Mouse (Mus musculus) testis, postnatal 10 days (tissue): Measurements from ENCODE around the gene Tpk1.
"Not testable (repeated sequence)": the region's sequence is repeated elsewhere in the genome, so short reads cannot be mapped to it uniquely, and the experiment has no call there.

Experiments
- DNase-seq: peaks from one replicate; pipeline ENCODE4 v3.0.0; 2021; ENCODE audit warnings: low spot score

Gene Tpk1

GRCm38 (mm10) chr6:43640621-43641020, 25.5 kb downstream of the Tpk1 start:
- DNase-seq = no peak

DNA sequence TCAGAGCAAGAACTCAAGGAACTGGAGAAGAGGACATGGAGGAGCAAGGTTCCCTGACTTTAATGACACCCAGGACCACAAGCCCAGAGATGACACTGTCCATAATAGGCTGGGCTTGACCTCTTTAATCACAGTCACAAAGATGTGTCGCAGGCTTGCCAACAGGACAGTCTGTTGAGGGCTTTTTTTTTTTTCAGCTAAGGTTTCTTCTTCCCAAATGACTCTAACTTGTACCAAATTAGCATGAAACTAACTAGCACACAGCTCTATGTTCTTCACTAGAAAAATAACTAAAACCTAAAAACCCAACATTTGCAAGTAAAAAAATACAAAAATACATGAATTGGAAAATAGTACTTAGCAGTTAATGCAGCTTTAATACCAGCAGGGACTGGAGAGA, 27.2 kb downstream of the Tpk1 start:
- no peak for DNase-seq

DNA sequence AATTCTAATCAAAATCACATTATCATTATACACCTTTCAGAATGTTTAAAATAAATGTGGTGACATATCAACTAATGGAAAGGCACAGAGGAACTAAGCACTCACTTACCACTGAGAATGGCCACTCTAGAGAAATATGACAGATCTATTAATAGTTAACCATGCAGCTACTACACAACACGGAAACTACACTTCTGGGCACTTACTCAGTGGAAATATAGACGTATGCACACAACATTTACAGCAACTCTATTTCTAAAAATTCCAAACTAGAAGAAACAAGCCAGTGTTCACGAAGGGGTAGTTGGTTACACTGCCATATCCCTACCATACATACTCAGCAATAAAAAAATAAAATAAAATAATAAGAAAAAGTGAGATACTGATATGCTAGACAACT, 28.0 kb downstream of the Tpk1 start:
- no peak for DNase-seq

DNA sequence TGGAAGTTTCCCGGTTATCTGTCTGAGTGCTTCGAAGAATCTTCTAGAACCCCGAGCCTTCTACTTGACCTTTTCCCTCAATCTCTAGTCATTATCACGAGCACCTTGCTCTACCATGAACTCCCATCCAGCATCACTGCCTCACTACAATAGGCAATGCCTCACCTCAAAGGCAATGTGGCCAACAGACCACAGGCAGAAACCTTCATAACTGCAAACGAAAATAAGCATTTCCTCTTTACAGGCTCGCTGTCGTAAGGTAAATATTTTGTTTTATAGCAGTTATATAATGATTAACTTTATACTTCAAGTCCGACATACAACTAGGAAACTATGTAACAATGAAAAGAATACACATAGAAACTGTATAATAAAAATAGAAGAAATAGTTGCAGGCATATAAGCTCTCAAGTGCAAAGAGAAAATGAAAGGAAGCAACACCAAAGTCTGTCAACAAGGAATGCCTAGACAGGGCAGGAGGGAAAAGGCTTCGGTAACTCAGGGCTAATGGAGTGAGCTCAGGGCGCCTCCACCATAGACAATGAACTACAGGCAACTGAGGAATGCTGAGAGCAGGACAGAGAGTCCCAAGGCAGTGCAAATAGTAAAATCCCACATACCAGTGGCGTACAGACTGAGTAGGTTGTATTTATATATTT, 29.0 kb downstream of the Tpk1 start:
- no peak for DNase-seq

DNA sequence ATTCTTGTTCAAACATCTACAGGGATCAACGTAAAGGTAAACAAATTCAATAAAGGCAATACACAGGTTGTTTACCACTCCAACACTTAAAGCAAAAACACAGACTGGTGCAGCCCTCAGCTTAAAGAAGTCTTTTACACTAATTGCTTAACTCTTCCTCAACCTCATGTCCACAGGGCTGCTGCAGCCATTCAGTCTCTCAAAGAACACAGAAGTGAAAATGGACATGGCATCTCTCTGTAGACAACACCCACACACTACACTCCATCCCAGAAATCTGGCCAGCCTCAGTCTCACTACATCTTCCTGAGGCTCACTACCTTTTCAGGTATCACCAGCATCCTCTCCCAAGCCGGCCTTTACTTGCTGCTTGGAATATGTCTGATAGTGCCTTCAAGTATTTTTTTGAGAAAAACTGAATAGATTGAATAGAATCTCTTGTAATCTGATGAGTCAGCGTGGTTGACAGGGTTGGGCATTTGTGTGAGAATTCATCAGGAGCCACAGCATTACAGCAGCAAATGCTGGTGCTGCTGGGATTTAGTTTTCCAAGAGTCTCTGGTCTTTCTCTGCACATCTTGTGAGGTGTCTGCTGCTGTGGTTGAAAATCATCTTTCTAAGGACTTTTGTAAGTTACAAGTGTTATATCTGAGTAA, 32.6 kb downstream of the Tpk1 start:
- no peak for DNase-seq

DNA sequence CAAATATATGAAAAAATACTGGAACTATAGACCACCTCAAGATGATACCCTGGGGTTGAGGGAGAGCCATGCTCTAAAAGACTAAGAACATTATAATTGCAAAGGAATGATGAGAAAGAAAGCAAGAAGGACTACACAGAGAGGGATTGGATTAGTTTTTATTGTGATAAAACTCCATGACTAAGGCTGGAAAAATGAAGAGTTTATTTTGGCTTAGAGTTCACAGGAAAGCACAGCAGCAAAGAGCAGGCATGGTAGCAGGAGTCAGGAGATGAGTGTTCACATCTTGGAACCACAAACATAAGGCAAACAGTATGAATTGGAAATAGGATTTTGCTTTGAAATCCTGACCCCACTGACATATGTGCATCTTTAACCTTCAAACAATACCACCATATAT, 33.2 kb downstream of the Tpk1 start:
- DNase-seq = no peak

GRCm38 (mm10) chr6:43623448-43623847, 42.6 kb downstream of the Tpk1 start:
- DNase-seq = not testable (repeated sequence)

- DNase-seq = no peak
These were observed 46.8 kb downstream of the Tpk1 start for GRCm38 (mm10) chr6:43619258-43619657.

DNA sequence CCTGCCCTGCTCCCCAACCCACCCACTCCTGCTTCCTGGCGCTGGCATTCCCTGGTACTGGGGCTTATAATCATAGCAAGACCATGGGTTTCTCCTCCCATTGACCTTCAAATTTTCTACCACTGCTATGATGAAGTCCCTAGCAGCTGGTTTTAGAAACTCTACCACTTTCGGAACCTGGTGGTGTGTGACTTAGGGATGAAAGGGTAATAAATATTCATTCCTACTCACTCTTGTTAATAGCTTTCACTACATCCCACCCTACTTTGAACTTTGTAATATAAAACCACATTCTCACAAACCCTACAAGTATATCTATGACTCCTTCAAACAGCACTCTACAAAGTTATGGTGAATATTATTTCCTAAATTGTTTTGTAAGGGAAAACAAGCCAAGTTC, 54.3 kb downstream of the Tpk1 start:
- no peak for DNase-seq

DNA sequence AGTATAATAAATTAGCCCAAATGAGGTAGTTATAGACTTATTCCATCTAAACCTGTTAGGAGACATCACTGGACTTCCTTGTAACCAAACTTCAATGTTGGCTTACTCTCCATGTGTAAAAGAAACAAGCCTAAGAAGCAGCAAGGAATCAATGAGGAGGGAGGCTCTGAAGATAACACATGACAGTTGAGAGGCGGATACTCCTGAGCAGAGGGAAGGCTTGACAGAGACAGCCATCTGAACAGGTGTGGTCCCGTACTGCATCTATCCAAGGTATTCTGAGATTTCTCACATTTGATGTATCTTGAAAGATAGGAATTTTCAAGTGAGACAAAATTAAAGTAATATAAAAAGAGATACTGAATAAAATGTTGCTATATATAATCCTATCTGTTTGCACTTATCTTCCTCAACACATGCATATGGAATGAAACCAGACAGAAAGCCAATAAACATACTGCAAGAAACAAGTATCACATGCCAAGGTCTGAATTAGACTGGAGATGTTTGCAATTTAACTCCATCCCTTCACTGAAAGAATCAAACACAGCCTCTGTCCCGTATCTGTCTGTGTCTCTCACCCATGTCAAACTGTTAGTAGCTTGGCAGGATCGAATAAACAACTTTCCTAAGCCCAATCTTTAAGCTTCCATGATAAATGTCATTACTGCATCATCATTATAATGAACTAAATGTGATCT, 75.1 kb downstream of the Tpk1 start:
- no peak for DNase-seq

DNA sequence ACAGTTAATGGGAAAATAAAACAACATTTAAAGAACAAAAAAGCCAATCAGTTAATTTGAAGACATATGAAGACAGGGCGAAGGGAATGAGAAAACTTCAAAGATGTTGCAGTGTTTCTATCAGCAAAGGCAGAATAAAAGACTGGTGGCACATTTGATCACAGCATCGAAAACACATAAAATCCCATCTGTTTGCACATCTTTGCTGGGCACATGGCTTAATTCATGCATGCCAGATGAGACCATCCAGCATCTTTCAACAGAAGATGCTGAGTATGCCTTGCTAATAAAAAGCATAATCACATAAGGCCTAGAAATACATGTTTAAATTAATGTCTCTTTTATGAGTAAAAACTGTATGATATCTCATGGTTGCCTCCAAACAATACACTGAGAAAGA, 80.8 kb downstream of the Tpk1 start:
- no peak for DNase-seq

DNA sequence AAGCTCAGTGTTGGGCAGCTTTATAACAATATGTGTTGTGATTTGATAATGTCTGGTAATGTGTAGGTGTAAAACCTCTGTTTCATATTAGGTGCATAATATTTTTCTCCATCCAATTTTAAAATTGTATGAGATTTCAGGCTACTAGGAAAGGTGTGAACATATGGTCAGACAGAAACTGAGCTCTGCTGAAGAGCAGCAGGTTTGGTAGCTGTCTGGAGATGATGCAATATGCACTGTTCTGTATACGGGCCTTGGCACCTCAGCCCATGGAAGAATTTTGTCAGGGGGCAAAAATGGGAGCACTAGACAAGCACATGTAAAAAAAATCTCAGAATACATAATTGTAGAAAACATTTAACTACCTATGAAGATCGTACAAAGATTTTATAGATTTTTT, 84.3 kb downstream of the Tpk1 start:
- no peak for DNase-seq

- no peak for DNase-seq
These were observed 98.2 kb downstream of the Tpk1 start for GRCm38 (mm10) chr6:43567885-43568284.

GRCm38 (mm10) chr6:43562474-43562873, 103.6 kb downstream of the Tpk1 start:
- DNase-seq = no peak

- no peak for DNase-seq
These were observed 114.7 kb downstream of the Tpk1 start for GRCm38 (mm10) chr6:43551410-43551809.

DNA sequence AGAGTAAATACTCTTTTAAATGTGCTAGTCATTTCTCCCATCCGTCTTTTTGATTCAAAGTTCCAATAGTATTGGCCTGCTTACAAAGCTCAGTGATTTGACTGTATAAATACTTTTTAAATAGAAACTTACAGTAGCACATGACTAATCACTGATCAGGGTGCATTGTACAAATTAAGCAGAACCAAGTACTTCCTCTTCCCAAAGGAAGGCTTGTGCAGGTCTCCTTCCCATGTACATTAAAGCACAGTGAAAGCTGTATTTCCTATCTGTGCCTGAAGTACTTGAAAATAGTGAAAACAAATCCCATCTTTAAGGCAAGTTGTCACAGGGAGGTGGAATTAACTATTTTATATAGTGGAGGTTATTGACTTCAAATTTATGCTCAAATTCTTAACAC, 119.5 kb downstream of the Tpk1 start:
- DNase-seq = no peak

GRCm38 (mm10) chr6:43537252-43537870, 128.7 kb downstream of the Tpk1 start:
- DNase-seq = no peak

- no peak for DNase-seq
These were observed 130.6 kb downstream of the Tpk1 start for GRCm38 (mm10) chr6:43535459-43535858.

GRCm38 (mm10) chr6:43533323-43533722, 132.8 kb downstream of the Tpk1 start:
- no peak for DNase-seq

- no peak for DNase-seq
These were observed 133.3 kb downstream of the Tpk1 start for GRCm38 (mm10) chr6:43532822-43533221.

GRCm38 (mm10) chr6:43531996-43532395, 134.1 kb downstream of the Tpk1 start:
- no peak for DNase-seq

GRCm38 (mm10) chr6:43528996-43529395, 137.1 kb downstream of the Tpk1 start:
- no peak for DNase-seq

DNA sequence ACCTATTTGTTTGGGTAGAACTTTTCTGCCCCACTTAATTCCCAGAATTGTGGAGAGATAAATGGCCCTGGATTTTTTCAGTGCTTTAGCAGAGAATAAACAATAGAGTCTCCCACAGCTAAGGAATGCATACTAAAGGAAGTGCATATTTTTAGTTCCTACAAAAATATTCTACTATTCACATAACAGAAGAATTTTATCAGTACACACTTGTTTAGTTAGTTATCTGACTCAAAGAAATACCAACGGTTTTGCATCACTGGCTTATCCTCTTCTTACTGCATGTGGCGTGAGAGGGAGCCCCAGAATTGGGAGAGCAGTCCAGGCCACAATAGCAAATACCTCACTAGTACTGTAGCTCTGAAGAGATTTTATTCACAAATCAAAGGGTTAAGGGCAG, 141.1 kb downstream of the Tpk1 start:
- no peak for DNase-seq
